Mouse (Mus musculus): ENCODE data around the gene Rassf7.

- no peak for TF ChIP-seq MYOD1 (IDR thresholded peaks at IDR 0.05; ENCODE audit: control insufficient read depth, insufficient read length, low read depth)
- no peak for TF ChIP-seq CTCF (IDR thresholded peaks at IDR 0.05; ENCODE audit: control insufficient read depth, insufficient read depth, insufficient read length)
- no peak for TF ChIP-seq MAX (IDR thresholded peaks at IDR 0.05)
- TF ChIP-seq FOSL1 (IDR thresholded peaks at IDR 0.05; ENCODE audit: insufficient read depth, low read length, poor library complexity, severe bottlenecking), result no peak
- TF ChIP-seq MYOG (IDR thresholded peaks at IDR 0.05; ENCODE audit: control insufficient read depth, extremely low read depth, insufficient read length), result no peak
- TF ChIP-seq CEBPB (IDR thresholded peaks at IDR 0.05; ENCODE audit: low read depth), result no peak
Measured at GRCm38 (mm10) chr7:141265739-141266561, 50.3 kb downstream of the Rassf7 start, which contains the start of gene Irf7.
